Mouse (Mus musculus): Measurements from ENCODE around the gene Zcchc17. TPM values are rescaled to one million over a fixed set of nuclear protein-coding genes. Genes with fewer than 3 reads are reported as not detected.

Zcchc17 gene
- polyA plus RNA-seq, 1 experiment: 8.0 TPM

GRCm38 (mm10) chr4:130319564-130319963 lies 40.2 kb downstream of the Zcchc17 start:
- no peaks in the 10 kb centered on the region for H3K36me3 ChIP-seq (ENCODE audit: control insufficient read depth, insufficient read depth, low read length)
- TF ChIP-seq POLR2A (IDR thresholded peaks at IDR 0.05; ENCODE audit: control insufficient read depth, low read depth, low read length) (no peak), CTCF (IDR thresholded peaks at IDR 0.05; ENCODE audit: control insufficient read depth, insufficient read depth, insufficient replicate concordance, low read depth, low read length) (no peak)
- no peak overlapping the region for H3K27ac ChIP-seq (ENCODE audit: control insufficient read depth, insufficient read depth, low read depth, low read length)
- H3K4me3 ChIP-seq (ENCODE audit: control insufficient read depth, low read depth, low read length): peak overlapping the region; percentile 28
- no peaks in the 10 kb centered on the region for H3K4me1 ChIP-seq (ENCODE audit: control insufficient read depth, insufficient read depth, low read length)
- H3K27me3 ChIP-seq (ENCODE audit: control insufficient read depth, insufficient read depth, low read length): no peaks in the 10 kb centered on the region

- Histone ChIP-seq H3K4me1 (ENCODE audit: control insufficient read depth, insufficient read depth, low read length) (no peaks in the 10 kb centered on the region), H3K36me3 (ENCODE audit: control insufficient read depth, insufficient read depth, low read length) (no peaks in the 10 kb centered on the region), H3K27ac (ENCODE audit: control insufficient read depth, insufficient read depth, low read depth, low read length) (no peak overlapping the region), H3K4me3 (ENCODE audit: control insufficient read depth, low read depth, low read length) (peak overlapping the region; percentile 57), H3K27me3 (ENCODE audit: control insufficient read depth, insufficient read depth, low read length) (no peaks in the 10 kb centered on the region)
- TF ChIP-seq POLR2A (IDR thresholded peaks at IDR 0.05; ENCODE audit: control insufficient read depth, low read depth, low read length) (peak; percentile 21; the same call in 1 of the 2 replicates), CTCF (IDR thresholded peaks at IDR 0.05; ENCODE audit: control insufficient read depth, insufficient read depth, insufficient replicate concordance, low read depth, low read length) (no peak)
Observed at GRCm38 (mm10) chr4:130318122-130318521, 41.6 kb downstream of the Zcchc17 start.

- no peaks in the 10 kb centered on the region for H3K27me3 ChIP-seq (ENCODE audit: control insufficient read depth, insufficient read depth, low read length)
- no peaks in the 10 kb centered on the region for H3K4me1 ChIP-seq (ENCODE audit: control insufficient read depth, insufficient read depth, low read length)
- TF ChIP-seq POLR2A (IDR thresholded peaks at IDR 0.05; ENCODE audit: control insufficient read depth, low read depth, low read length) (no peak), CTCF (IDR thresholded peaks at IDR 0.05; ENCODE audit: control insufficient read depth, insufficient read depth, insufficient replicate concordance, low read depth, low read length) (no peak)
- no peak overlapping the region for H3K27ac ChIP-seq (ENCODE audit: control insufficient read depth, insufficient read depth, low read depth, low read length)
- no peaks in the 10 kb centered on the region for H3K36me3 ChIP-seq (ENCODE audit: control insufficient read depth, insufficient read depth, low read length)
- no peak overlapping the region for H3K4me3 ChIP-seq (ENCODE audit: control insufficient read depth, low read depth, low read length)
Observed at GRCm38 (mm10) chr4:130316691-130317090, 43.1 kb downstream of the Zcchc17 start.

- Histone ChIP-seq H3K27me3 (ENCODE audit: control insufficient read depth, insufficient read depth, low read length) (no peaks in the 10 kb centered on the region), H3K4me3 (ENCODE audit: control insufficient read depth, low read depth, low read length) (no peak overlapping the region), H3K36me3 (ENCODE audit: control insufficient read depth, insufficient read depth, low read length) (no peaks in the 10 kb centered on the region), H3K27ac (ENCODE audit: control insufficient read depth, insufficient read depth, low read depth, low read length) (no peak overlapping the region), H3K4me1 (ENCODE audit: control insufficient read depth, insufficient read depth, low read length) (no peaks in the 10 kb centered on the region)
- no peak for TF ChIP-seq CTCF (IDR thresholded peaks at IDR 0.05; ENCODE audit: control insufficient read depth, insufficient read depth, insufficient replicate concordance, low read depth, low read length)
- TF ChIP-seq POLR2A (IDR thresholded peaks at IDR 0.05; ENCODE audit: control insufficient read depth, low read depth, low read length): no peak
Observed at GRCm38 (mm10) chr4:130315771-130316527, 43.8 kb downstream of the Zcchc17 start.

GRCm38 (mm10) chr4:130313552-130313951 lies 46.2 kb downstream of the Zcchc17 start:
- H3K4me3 ChIP-seq (ENCODE audit: control insufficient read depth, low read depth, low read length): no peak overlapping the region
- no peaks in the 10 kb centered on the region for H3K27me3 ChIP-seq (ENCODE audit: control insufficient read depth, insufficient read depth, low read length)
- TF ChIP-seq POLR2A (IDR thresholded peaks at IDR 0.05; ENCODE audit: control insufficient read depth, low read depth, low read length) (no peak), CTCF (IDR thresholded peaks at IDR 0.05; ENCODE audit: control insufficient read depth, insufficient read depth, insufficient replicate concordance, low read depth, low read length) (no peak)
- no peaks in the 10 kb centered on the region for H3K36me3 ChIP-seq (ENCODE audit: control insufficient read depth, insufficient read depth, low read length)
- H3K27ac ChIP-seq (ENCODE audit: control insufficient read depth, insufficient read depth, low read depth, low read length): no peak overlapping the region
- peaks cover 10% of the 10 kb centered on the region for H3K4me1 ChIP-seq (ENCODE audit: control insufficient read depth, insufficient read depth, low read length)

- no peak for TF ChIP-seq POLR2A (IDR thresholded peaks at IDR 0.05; ENCODE audit: control insufficient read depth, low read depth, low read length)
- no peak for TF ChIP-seq CTCF (IDR thresholded peaks at IDR 0.05; ENCODE audit: control insufficient read depth, insufficient read depth, insufficient replicate concordance, low read depth, low read length)
- peaks cover 20% of the 10 kb centered on the region for H3K4me1 ChIP-seq (ENCODE audit: control insufficient read depth, insufficient read depth, low read length)
- H3K36me3 ChIP-seq (ENCODE audit: control insufficient read depth, insufficient read depth, low read length): no peaks in the 10 kb centered on the region
- H3K27me3 ChIP-seq (ENCODE audit: control insufficient read depth, insufficient read depth, low read length): no peaks in the 10 kb centered on the region
- H3K4me3 ChIP-seq (ENCODE audit: control insufficient read depth, low read depth, low read length): no peak overlapping the region
- no peak overlapping the region for H3K27ac ChIP-seq (ENCODE audit: control insufficient read depth, insufficient read depth, low read depth, low read length)
Observed at GRCm38 (mm10) chr4:130312526-130312925, 47.2 kb downstream of the Zcchc17 start.

GRCm38 (mm10) chr4:130309254-130309653 lies 50.5 kb downstream of the Zcchc17 start:
- H3K36me3 ChIP-seq (ENCODE audit: control insufficient read depth, insufficient read depth, low read length): no peaks in the 10 kb centered on the region
- TF ChIP-seq CTCF (IDR thresholded peaks at IDR 0.05; ENCODE audit: control insufficient read depth, insufficient read depth, insufficient replicate concordance, low read depth, low read length) (no peak), POLR2A (IDR thresholded peaks at IDR 0.05; ENCODE audit: control insufficient read depth, low read depth, low read length) (no peak)
- no peaks in the 10 kb centered on the region for H3K27me3 ChIP-seq (ENCODE audit: control insufficient read depth, insufficient read depth, low read length)
- H3K4me3 ChIP-seq (ENCODE audit: control insufficient read depth, low read depth, low read length): peak overlapping the region; percentile 73
- H3K27ac ChIP-seq (ENCODE audit: control insufficient read depth, insufficient read depth, low read depth, low read length): peak overlapping the region; percentile 73
- peaks cover 31% of the 10 kb centered on the region for H3K4me1 ChIP-seq (ENCODE audit: control insufficient read depth, insufficient read depth, low read length)
